Mouse (Mus musculus): ENCODE measurements around the gene Lipa.

Gene Lipa

GRCm38 (mm10) chr19:34526941-34527682 lies at the start of gene Lipa:
TSS of gene Lipa (minus strand) at chr19:34527474.
- peak; percentile 93 for DNase-seq (ENCODE audit: low read depth, low spot score)
- Histone ChIP-seq H3K27me3 (ENCODE audit: control insufficient read depth, insufficient read depth, low read length, poor library complexity, severe bottlenecking) (no peaks in the 10 kb centered on the region), H3K36me3 (ENCODE audit: control insufficient read depth, insufficient read depth, low read length, poor library complexity, severe bottlenecking) (peaks cover 2% of the 10 kb centered on the region; the same call in 1 of the 2 replicates)

DNA sequence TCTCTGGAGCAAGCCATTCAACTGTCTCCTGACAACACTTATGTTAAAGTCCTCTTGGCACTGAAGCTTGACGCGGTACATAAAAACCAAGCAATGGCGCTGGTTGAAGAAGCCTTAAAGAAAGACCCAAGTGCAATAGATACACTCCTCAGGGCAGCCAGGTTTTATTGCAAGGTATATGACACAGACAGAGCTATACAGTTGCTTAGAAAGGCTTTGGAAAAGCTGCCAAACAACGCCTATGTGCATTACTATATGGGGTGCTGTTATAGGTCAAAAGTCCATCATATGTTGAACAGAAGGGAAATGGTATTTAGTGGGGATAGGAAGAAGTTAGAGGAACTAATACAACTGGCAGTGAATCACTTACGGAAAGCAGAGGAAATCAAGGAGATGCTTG lies 46.4 kb upstream of the Lipa start:
- DNase-seq (ENCODE audit: low read depth, low spot score), result no peak
- Histone ChIP-seq H3K36me3 (ENCODE audit: control insufficient read depth, insufficient read depth, low read length, poor library complexity, severe bottlenecking) (peaks cover 2% of the 10 kb centered on the region; the same call in 1 of the 2 replicates), H3K27me3 (ENCODE audit: control insufficient read depth, insufficient read depth, low read length, poor library complexity, severe bottlenecking) (no peaks in the 10 kb centered on the region)

GRCm38 (mm10) chr19:34571080-34571479 lies 43.8 kb upstream of the Lipa start:
- Histone ChIP-seq H3K27me3 (ENCODE audit: control insufficient read depth, insufficient read depth, low read length, poor library complexity, severe bottlenecking) (no peaks in the 10 kb centered on the region), H3K36me3 (ENCODE audit: control insufficient read depth, insufficient read depth, low read length, poor library complexity, severe bottlenecking) (peaks cover 2% of the 10 kb centered on the region; the same call in 1 of the 2 replicates)
- DNase-seq (ENCODE audit: low read depth, low spot score), result no peak

DNA sequence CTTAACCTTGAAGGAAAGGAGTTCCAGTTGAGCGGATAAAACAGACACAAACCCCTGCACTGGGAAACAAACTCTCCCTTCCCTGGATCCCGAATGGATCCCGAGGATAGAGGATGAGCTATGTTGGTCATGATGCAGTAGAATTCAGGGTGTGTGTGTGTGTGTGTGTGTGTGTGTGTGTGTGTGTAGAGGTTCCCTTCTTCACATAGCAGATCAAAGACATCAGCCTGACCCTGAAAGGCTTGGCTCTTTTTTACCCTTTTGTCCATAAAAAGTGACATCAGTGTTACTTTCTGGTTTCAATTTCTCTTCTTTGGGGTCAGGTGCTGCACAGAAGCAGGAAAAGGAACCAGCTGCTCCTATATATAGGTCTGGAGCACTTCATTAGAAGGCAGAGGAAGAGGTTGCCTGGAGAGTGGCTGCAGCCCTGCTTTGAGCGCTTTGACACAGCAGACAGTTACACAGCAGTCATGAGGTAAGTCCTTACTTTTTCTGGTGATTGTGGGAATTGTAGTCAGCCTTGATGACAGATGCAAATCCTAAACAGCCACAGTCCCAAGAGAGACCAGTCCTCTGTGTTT lies 42.7 kb upstream of the Lipa start:
- no peaks in the 10 kb centered on the region for H3K27me3 ChIP-seq (ENCODE audit: control insufficient read depth, insufficient read depth, low read length, poor library complexity, severe bottlenecking)
- peaks cover 2% of the 10 kb centered on the region; the same call in 1 of the 2 replicates for H3K36me3 ChIP-seq (ENCODE audit: control insufficient read depth, insufficient read depth, low read length, poor library complexity, severe bottlenecking)
- peak; percentile 42 for DNase-seq (ENCODE audit: low read depth, low spot score)

DNA sequence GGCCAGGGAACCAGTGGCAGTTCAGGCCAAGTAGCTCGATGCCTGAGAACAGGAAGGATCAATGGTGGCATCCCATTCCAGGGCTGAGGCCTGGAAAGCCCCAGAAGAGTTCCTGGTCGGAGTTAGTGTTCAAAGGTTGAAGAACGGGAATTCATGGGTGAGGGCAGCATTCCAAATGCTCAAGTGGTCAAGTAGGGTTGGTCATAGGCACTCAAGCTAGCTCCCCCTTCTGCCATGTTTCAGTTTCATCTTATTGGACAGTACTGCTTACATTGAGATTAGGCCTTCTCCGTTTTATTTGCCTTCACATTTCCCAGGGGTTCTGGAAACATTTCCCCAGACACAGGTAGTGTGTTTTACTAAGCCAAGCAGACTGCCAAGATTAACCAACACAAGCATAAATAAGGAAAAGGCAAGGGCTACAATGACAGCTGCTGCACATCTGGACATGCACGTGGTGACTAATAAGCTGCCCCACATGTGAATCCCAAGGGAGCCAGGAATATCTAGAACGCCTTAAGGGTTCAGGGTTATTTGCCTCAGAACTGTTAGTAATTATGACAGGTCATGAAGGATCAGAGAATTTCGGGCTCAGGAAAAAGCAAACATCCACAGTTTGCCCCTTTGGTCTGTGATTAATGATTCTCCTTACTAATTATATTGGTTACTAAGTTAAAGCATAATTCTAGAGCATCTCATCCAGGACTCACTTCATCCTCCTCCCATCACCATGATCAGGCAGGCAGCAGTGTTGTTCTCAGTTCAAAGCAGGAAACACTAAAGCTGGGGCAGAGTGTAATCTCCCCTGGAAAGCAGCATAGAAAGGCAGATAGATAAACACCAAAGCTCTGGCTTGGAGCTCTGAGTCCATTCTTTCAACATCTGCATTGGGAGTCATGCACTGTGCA lies 42.0 kb upstream of the Lipa start:
- Histone ChIP-seq H3K36me3 (ENCODE audit: control insufficient read depth, insufficient read depth, low read length, poor library complexity, severe bottlenecking) (peaks cover 2% of the 10 kb centered on the region; the same call in 1 of the 2 replicates), H3K27me3 (ENCODE audit: control insufficient read depth, insufficient read depth, low read length, poor library complexity, severe bottlenecking) (no peaks in the 10 kb centered on the region)
- DNase-seq (ENCODE audit: low read depth, low spot score), result no peak

DNA sequence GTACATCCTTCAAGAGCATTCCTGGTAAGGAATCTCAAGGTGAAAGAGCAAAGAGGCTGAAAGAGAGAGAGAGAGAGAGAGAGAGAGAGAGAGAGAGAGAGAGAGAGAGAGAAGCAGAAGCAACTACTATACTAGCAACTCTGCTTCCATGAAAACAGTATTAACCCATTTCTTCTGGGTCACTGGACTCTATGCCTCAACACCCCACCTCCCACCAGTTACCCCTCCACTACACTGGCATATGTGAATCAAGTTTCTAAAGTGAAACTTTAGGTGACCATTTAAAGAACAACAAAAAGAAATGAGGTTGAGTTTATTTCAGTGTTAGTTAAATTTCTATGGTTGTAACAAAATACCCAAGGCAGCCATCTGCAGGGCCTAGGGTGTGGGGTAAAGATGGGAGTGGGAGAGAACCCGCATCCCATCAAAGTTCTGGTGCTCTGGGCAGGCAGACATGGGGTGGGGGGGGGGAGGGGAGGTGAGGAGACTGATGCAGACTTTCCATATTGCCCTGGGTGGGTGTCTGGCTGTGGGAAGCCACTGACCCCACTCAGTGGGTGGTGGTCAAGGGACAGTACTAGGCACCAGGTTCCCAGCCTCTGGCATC lies 39.0 kb upstream of the Lipa start:
- DNase-seq (ENCODE audit: low read depth, low spot score), result no peak
- H3K36me3 ChIP-seq (ENCODE audit: control insufficient read depth, insufficient read depth, low read length, poor library complexity, severe bottlenecking), result no peaks in the 10 kb centered on the region
- H3K27me3 ChIP-seq (ENCODE audit: control insufficient read depth, insufficient read depth, low read length, poor library complexity, severe bottlenecking), result no peaks in the 10 kb centered on the region

- no peaks in the 10 kb centered on the region for H3K27me3 ChIP-seq (ENCODE audit: control insufficient read depth, insufficient read depth, low read length, poor library complexity, severe bottlenecking)
- peak; percentile 30 for DNase-seq (ENCODE audit: low read depth, low spot score)
- no peaks in the 10 kb centered on the region for H3K36me3 ChIP-seq (ENCODE audit: control insufficient read depth, insufficient read depth, low read length, poor library complexity, severe bottlenecking)
Observed at GRCm38 (mm10) chr19:34562556-34562955, 35.3 kb upstream of the Lipa start.

GRCm38 (mm10) chr19:34556621-34557020 lies 29.3 kb upstream of the Lipa start:
- Histone ChIP-seq H3K27me3 (ENCODE audit: control insufficient read depth, insufficient read depth, low read length, poor library complexity, severe bottlenecking) (no peaks in the 10 kb centered on the region), H3K36me3 (ENCODE audit: control insufficient read depth, insufficient read depth, low read length, poor library complexity, severe bottlenecking) (no peaks in the 10 kb centered on the region)
- DNase-seq (ENCODE audit: low read depth, low spot score), result no peak

DNA sequence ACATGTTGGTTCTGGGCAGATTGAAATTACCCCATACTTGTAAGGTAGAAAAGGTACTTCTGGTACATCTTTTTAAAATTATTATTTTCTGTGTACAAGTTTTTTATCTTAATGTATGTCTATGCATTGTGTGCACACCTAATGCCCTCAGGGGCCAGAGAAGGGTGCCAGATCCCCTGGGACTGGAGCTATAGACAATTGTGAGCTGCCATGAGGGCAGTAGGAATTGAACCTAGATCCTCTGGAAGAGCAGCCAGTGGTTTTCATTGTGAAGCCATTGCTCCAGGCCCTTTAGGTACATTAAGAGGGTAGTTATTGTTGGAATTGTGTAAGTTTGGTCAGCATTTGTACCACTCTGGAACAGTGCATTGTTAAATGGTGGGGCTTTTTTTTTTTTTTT lies 26.8 kb upstream of the Lipa start:
- H3K36me3 ChIP-seq (ENCODE audit: control insufficient read depth, insufficient read depth, low read length, poor library complexity, severe bottlenecking), result no peaks in the 10 kb centered on the region
- no peak for DNase-seq (ENCODE audit: low read depth, low spot score)
- no peaks in the 10 kb centered on the region for H3K27me3 ChIP-seq (ENCODE audit: control insufficient read depth, insufficient read depth, low read length, poor library complexity, severe bottlenecking)

- no peak for DNase-seq (ENCODE audit: low read depth, low spot score)
- Histone ChIP-seq H3K27me3 (ENCODE audit: control insufficient read depth, insufficient read depth, low read length, poor library complexity, severe bottlenecking) (no peaks in the 10 kb centered on the region), H3K36me3 (ENCODE audit: control insufficient read depth, insufficient read depth, low read length, poor library complexity, severe bottlenecking) (no peaks in the 10 kb centered on the region)
Observed at GRCm38 (mm10) chr19:34553522-34553921, 26.2 kb upstream of the Lipa start.

DNA sequence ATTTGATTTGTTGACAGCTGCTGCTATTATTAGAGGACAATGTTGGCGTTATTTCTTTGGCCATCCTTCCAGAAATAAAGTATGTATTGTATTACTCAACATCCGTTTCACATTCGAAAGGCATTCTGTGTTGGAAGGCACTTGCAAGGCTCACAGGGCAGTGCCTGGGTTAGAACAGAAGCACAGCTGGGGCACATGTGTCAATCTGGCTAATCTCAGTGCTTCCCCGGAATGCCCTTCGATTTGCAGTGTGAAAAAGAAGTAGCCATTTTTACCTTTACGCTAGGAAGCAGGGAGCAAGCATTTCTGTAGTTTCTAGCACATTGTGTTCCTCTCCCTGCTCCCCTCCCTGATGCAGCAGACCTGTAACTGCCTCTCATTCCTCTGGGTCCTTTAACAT lies 25.7 kb upstream of the Lipa start:
- Histone ChIP-seq H3K36me3 (ENCODE audit: control insufficient read depth, insufficient read depth, low read length, poor library complexity, severe bottlenecking) (no peaks in the 10 kb centered on the region), H3K27me3 (ENCODE audit: control insufficient read depth, insufficient read depth, low read length, poor library complexity, severe bottlenecking) (no peaks in the 10 kb centered on the region)
- no peak for DNase-seq (ENCODE audit: low read depth, low spot score)

DNA sequence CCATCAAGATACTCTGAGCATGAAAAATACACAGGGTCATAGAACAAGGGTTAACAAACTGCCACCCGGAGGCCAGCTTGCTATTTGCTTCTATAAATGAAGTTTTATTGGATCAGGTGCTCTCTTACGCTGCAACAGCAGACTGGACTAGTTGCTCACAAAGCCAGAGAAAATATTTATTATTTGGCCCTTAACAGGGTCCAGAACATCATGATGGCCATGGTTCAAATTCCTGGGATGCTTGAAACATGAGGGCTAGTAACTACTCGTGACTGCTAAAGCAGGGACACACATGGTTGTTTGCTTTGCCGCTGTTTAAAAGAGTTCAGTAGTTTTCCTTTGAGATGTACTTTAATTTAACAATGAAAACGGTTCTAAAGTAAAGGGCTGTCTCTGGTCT lies 24.7 kb upstream of the Lipa start:
- Histone ChIP-seq H3K27me3 (ENCODE audit: control insufficient read depth, insufficient read depth, low read length, poor library complexity, severe bottlenecking) (no peaks in the 10 kb centered on the region), H3K36me3 (ENCODE audit: control insufficient read depth, insufficient read depth, low read length, poor library complexity, severe bottlenecking) (no peaks in the 10 kb centered on the region)
- no peak for DNase-seq (ENCODE audit: low read depth, low spot score)

GRCm38 (mm10) chr19:34550534-34551223 lies 23.4 kb upstream of the Lipa start, which contains the start of gene Ifit2:
TSS of gene Ifit2 (plus strand) at chr19:34550694.
- Histone ChIP-seq H3K36me3 (ENCODE audit: control insufficient read depth, insufficient read depth, low read length, poor library complexity, severe bottlenecking) (no peaks in the 10 kb centered on the region), H3K27me3 (ENCODE audit: control insufficient read depth, insufficient read depth, low read length, poor library complexity, severe bottlenecking) (no peaks in the 10 kb centered on the region)
- peak; percentile 78 for DNase-seq (ENCODE audit: low read depth, low spot score)

DNA sequence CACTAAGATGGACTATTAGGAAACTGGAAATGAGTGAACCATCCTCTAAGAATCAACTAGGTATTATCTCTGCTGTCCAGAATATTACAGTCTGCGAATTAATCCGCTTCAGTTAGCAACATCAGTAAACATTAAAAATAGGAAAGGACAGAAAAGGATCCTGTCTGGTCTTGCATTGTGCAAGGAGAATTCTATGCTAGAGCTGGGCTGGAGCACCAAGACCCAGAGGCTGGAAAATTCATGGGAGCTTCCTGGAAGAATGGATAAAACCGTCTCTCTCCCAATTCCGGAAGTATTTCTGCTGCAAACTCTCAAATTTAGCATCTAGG lies 22.9 kb upstream of the Lipa start:
- H3K36me3 ChIP-seq (ENCODE audit: control insufficient read depth, insufficient read depth, low read length, poor library complexity, severe bottlenecking), result no peaks in the 10 kb centered on the region
- H3K27me3 ChIP-seq (ENCODE audit: control insufficient read depth, insufficient read depth, low read length, poor library complexity, severe bottlenecking), result no peaks in the 10 kb centered on the region
- no peak for DNase-seq (ENCODE audit: low read depth, low spot score)
